Mouse (Mus musculus) forebrain, embryonic 10.5 days (tissue): ENCODE data around the gene Dnajc22. TPM values are rescaled to one million over a fixed set of nuclear protein-coding genes. Genes with fewer than 3 reads are reported as not detected.

Experiments used
- DNase-seq: peaks from one replicate; pipeline ENCODE4 v3.0.0-alpha.2; 2017; ENCODE audit warnings: low spot score; ENCODE audit errors: extremely low spot score
- H3K27ac ChIP-seq: fragments of 300-500 bp; sonication (generic); 2 replicates; pipeline ENCODE4 v1.5.1; 2016; ENCODE audit warnings: mild to moderate bottlenecking
- H3K27me3 ChIP-seq: fragments of 300-500 bp; sonication (generic); 2 replicates; pipeline ENCODE4 v1.6.1; 2016; ENCODE audit warnings: mild to moderate bottlenecking; ENCODE audit not compliant: poor library complexity, severe bottlenecking
- H3K36me3 ChIP-seq: fragments of 300-500 bp; sonication (generic); replicated peaks from 2 replicates; pipeline ENCODE4 v1.6.1; 2016; ENCODE audit warnings: mild to moderate bottlenecking, moderate library complexity
- H3K4me1 ChIP-seq: fragments of 300-500 bp; sonication (generic); 2 replicates; pipeline ENCODE4 v1.6.1; 2016
- H3K4me3 ChIP-seq: fragments of 300-500 bp; sonication (generic); 2 replicates; pipeline ENCODE4 v1.5.1; 2016; ENCODE audit warnings: mild to moderate bottlenecking, moderate library complexity
- H3K9me3 ChIP-seq: fragments of 300-500 bp; sonication (generic); 2 replicates; pipeline ENCODE4 v1.6.1; 2016; ENCODE audit warnings: mild to moderate bottlenecking, moderate library complexity
- whole genome bisulfite sequencing: fragments of 180-500 bp; shearing (Covaris S2); methylation state at CpG from one replicate; pipeline ENCODE4 v1.1.7; 2016; 5-methylcytosine and 5-hydroxymethylcytosine counted together
- microRNA-seq: library from miRNA; unstranded; fragments of <30 nt; microRNA quantifications from one replicate; pipeline ENCODE4, GENCODE M21; 2017
- polyA plus RNA-seq: library from polyadenylated mRNA; unstranded; fragments of >200 nt; fragmentation: Nextera tagmentation; extraction: Ambion mirVana; gene quantifications from 2 replicates; pipeline ENCODE4 v1.2.1, GENCODE M21; 2016

Gene Dnajc22
- polyA plus RNA-seq, 1 experiment from 2014 or later, result 1.2 TPM

DNA sequence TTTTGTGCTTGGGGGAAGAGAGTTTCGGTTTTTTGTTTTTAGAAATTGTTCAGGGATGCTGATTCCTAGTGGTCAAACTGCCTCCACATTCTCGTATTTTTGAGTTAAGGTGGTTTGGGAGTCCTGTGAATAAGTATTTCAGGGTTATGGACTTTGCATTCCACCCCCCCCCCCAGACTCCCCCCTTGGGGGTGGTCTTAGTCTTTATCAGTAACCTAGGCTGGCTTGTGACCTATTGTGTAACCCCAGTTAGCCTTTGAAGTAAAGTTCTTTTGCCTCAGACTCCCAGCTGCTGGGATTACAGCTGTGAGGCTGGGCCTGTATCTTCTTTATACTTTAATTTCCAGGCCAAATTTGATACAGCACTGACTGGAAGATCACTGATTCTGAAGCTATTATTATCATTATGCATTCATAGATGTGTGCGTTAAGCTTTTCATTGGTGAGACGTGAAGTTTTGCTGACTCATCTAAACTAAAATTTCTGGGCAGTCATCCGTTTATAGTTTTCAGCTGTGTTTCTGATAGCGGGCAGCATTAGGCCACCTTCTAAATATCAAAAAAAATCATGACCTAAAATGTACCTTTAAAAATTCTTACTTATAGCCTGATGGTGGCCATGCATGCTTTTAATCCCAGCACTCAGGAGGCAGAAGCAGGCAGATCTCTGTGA, 35.0 kb downstream of the Dnajc22 start:
- Histone ChIP-seq H3K9me3 (no peaks in the 10 kb centered on the region), H3K27me3 (peaks cover 8% of the 10 kb centered on the region; the same call in 1 of the 2 replicates), H3K4me1 (peaks cover 47% of the 10 kb centered on the region), H3K27ac (peak overlapping the region; percentile 98), H3K4me3 (peak overlapping the region; percentile 86), H3K36me3 (peaks cover 33% of the 10 kb centered on the region)
- DNase-seq, result no peak
- WGBS, result 71% methylated on average over 6 of the region's 6 CpGs

GRCm38 (mm10) chr15:99129441-99129840, 36.5 kb downstream of the Dnajc22 start:
- peaks cover 47% of the 10 kb centered on the region for H3K4me1 ChIP-seq
- 41% methylated on average over 11 of the region's 11 CpGs for WGBS
- peak overlapping the region; percentile 77 for H3K27ac ChIP-seq
- H3K27me3 ChIP-seq, result peaks cover 8% of the 10 kb centered on the region; the same call in 1 of the 2 replicates
- no peak for DNase-seq
- no peaks in the 10 kb centered on the region for H3K9me3 ChIP-seq
- peaks cover 47% of the 10 kb centered on the region for H3K36me3 ChIP-seq
- H3K4me3 ChIP-seq, result peak overlapping the region; percentile 8; the same call in 1 of the 2 replicates

DNA sequence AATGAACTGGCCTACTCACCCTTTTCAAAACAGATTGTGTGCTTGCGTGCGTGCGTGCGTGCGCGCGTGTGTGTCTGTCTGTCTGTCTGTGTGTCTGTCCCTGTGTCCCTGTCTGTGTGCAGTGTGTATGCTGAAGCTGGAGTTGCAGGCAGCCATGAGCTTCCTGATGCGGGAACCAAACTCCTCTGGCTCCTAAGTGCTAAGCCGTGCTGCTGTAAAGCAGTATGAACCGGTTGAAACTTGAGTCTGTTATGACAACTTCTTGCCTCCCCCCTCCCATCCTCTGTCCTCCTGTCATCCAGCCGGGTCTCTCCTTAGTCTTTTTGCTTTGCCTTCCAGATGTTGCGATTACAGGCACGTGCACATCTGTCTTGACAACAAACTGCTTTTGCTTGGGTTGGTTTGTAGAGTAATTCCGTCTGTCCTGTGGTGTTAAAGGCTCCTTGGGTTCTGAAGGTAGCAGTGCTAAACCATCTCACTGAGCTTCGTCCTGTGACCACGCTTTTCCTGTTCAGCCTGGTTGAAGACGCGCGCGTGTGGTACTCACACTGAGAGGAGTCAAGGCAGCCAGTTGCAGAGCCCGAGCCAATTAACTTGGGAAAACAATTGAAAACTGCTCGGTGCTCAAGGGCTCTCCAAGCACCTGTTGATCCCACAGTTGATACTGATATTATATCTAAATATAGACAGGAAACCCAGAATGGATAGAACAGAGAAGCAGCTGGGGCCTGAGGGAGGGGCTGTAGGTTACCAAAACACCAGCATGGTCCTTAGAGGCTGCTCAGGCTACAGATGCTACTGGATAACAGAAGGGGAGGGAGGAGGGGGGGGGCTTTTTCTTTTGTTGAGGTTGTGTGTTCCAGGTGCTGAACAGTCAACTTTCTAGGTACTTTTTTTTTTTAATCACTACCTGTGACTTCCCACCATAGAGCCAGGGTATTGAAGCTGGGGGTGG, 37.3 kb downstream of the Dnajc22 start:
- Histone ChIP-seq H3K9me3 (no peaks in the 10 kb centered on the region), H3K4me3 (peak overlapping the region; percentile 8; the same call in 1 of the 2 replicates), H3K4me1 (peaks cover 47% of the 10 kb centered on the region), H3K27ac (peak overlapping the region; percentile 77), H3K27me3 (peaks cover 1% of the 10 kb centered on the region; the same call in 1 of the 2 replicates), H3K36me3 (peaks cover 51% of the 10 kb centered on the region)
- WGBS, result 69% methylated on average over 22 of the region's 22 CpGs
- DNase-seq, result no peak

- Histone ChIP-seq H3K27ac (no peak overlapping the region), H3K9me3 (peaks cover 5% of the 10 kb centered on the region; the same call in 1 of the 2 replicates), H3K36me3 (peaks cover 64% of the 10 kb centered on the region), H3K4me1 (no peaks in the 10 kb centered on the region), H3K27me3 (no peaks in the 10 kb centered on the region), H3K4me3 (no peak overlapping the region)
- no peak for DNase-seq
- WGBS, result 86% methylated on average over 5 of the region's 5 CpGs
Measured at GRCm38 (mm10) chr15:99138389-99138788, 45.4 kb downstream of the Dnajc22 start.

DNA sequence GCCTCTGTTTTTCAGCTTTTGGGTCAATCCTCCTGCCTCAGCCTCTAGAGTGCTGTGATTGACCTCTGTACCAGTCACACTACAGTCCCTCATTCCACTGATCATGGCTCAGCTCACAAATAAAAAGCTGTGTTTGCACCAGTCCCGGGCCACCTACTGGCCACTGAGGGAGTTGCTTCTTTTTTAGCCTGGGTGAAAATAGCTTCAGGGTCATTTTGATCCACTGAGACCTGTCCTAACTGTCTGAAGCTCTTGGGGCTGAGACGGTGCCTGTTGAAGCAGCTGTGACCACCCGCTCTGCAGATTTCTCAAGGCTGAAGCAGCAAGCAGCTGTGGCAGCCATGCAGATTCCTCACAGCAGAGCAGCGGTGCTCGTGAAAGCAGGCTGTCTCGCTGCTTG, 46.7 kb downstream of the Dnajc22 start:
- H3K4me1 ChIP-seq, result no peaks in the 10 kb centered on the region
- 69% methylated on average over 6 of the region's 6 CpGs for WGBS
- no peaks in the 10 kb centered on the region for H3K27me3 ChIP-seq
- H3K9me3 ChIP-seq, result peaks cover 5% of the 10 kb centered on the region; the same call in 1 of the 2 replicates
- no peak overlapping the region for H3K27ac ChIP-seq
- H3K36me3 ChIP-seq, result peaks cover 57% of the 10 kb centered on the region
- peak; percentile 42 for DNase-seq
- H3K4me3 ChIP-seq, result no peak overlapping the region

DNA sequence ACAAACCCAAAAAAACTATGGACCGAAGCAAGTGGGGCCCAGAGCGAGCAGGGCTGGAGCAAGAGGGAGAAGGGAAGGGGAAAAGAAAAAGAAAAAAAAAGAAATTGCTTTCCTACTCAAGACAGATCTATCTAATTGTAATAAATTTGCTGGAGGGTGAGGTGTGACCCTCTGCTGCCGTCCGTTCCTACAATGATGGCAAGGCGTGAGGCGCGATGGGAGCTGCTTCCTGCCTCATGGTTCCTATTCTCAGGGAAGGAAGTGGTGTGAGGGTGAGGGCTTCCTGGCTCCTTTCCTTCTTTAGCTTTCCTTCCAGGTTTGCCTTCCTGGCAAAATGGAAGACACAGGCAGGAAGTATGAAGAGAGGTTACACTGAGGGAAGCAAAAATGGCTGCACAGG, 57.5 kb downstream of the Dnajc22 start:
- no peaks in the 10 kb centered on the region for H3K9me3 ChIP-seq
- H3K4me3 ChIP-seq, result no peak overlapping the region
- no peak overlapping the region for H3K27ac ChIP-seq
- 95% methylated on average over 7 of the region's 7 CpGs for WGBS
- H3K27me3 ChIP-seq, result no peaks in the 10 kb centered on the region
- no peaks in the 10 kb centered on the region for H3K4me1 ChIP-seq
- peaks cover 94% of the 10 kb centered on the region for H3K36me3 ChIP-seq
- no peak for DNase-seq

DNA sequence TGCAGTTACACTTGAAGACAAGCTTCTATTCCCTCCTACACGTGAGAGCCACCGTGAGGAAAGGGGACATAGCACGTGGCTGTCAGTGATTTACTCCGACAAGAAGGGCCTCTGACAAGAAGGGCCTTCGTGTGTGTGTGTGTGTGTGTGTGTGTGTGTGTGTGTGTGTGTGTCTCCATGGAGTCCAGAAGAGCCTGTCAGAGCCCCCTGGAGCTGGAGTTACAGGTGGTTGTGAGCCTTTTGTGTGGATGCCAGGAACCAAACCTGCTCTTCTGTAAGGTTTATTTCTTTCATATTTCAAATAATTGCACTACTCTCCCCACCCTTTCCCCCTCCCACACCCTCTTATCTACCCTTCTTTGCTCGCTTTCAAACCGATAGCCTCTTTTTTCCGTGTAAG, 58.4 kb downstream of the Dnajc22 start:
- Histone ChIP-seq H3K27ac (no peak overlapping the region), H3K4me1 (no peaks in the 10 kb centered on the region), H3K27me3 (no peaks in the 10 kb centered on the region), H3K36me3 (peaks cover 87% of the 10 kb centered on the region), H3K4me3 (no peak overlapping the region), H3K9me3 (no peaks in the 10 kb centered on the region)
- WGBS, result 88% methylated on average over 8 of the region's 8 CpGs
- DNase-seq, result no peak

DNA sequence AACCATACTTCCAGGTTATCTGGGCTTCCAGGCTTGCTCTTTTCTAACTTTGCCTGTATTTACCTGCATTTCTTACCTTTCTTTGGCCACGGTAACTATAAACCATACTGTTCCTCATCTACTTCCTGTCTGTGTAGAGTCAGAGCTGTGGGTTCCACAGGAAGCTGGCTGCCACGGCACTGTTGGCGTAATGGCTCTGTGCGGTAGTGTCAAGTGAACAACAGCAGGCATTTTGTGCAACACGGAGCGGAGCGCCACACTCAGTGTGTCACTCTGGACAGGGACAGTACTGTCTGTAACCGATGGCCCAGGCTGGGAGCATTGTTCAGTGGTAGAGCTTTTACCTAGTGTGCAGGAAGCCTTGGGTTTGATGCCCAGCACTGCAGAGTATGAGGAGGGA, 60.5 kb downstream of the Dnajc22 start:
- Histone ChIP-seq H3K4me3 (no peak overlapping the region), H3K36me3 (peaks cover 68% of the 10 kb centered on the region), H3K27me3 (no peaks in the 10 kb centered on the region), H3K4me1 (no peaks in the 10 kb centered on the region), H3K27ac (no peak overlapping the region), H3K9me3 (no peaks in the 10 kb centered on the region)
- DNase-seq, result no peak
- 97% methylated on average over 8 of the region's 8 CpGs for WGBS

Small RNA genes lying within 50 kb of the gene (microRNA-seq; reads per million reads assigned to microRNA genes)
- 0.90 reads per million for gene Mir6960

Other genes starting within 250 kb of the Dnajc22 start
- gene Kmt2d, start 222.0 kb upstream of the Dnajc22 start, polyA plus RNA-seq, result 10.8 and 11.8 TPM in 2 replicates
- gene Rhebl1, start 198.6 kb upstream of the Dnajc22 start, polyA plus RNA-seq, result 22.2 and 25.9 TPM in 2 replicates
- 0.24 and 0.48 TPM in 2 replicates for gene Dhh, start 194.6 kb upstream of the Dnajc22 start, polyA plus RNA-seq
- gene Lmbr1l, start 174.9 kb upstream of the Dnajc22 start, polyA plus RNA-seq, result 23.9 and 25.3 TPM in 2 replicates
- 2,760 and 2,766 TPM in 2 replicates for gene Tuba1b, start 158.6 kb upstream of the Dnajc22 start, polyA plus RNA-seq
- not detected in 2 replicates for gene Gm49450, start 139.6 kb upstream of the Dnajc22 start, polyA plus RNA-seq
- gene Tuba1a, start 139.5 kb upstream of the Dnajc22 start, polyA plus RNA-seq, result 2,769 and 3,107 TPM in 2 replicates
- 160 and 171 TPM in 2 replicates for gene Tuba1c, start 63.3 kb upstream of the Dnajc22 start, polyA plus RNA-seq
- gene Prph, start 38.0 kb upstream of the Dnajc22 start, polyA plus RNA-seq, result 0.20 and 0.33 TPM in 2 replicates
- gene Troap, start 18.6 kb upstream of the Dnajc22 start, polyA plus RNA-seq, result 51.1 and 53.1 TPM in 2 replicates
- gene C1ql4, start 5.4 kb upstream of the Dnajc22 start, polyA plus RNA-seq, result 0.12 TPM in 1 of 2 replicates, not detected in the other
- 53.5 and 56.5 TPM in 2 replicates for gene Spats2, start 32.7 kb downstream of the Dnajc22 start, polyA plus RNA-seq
- gene Kcnh3, start 131.7 kb downstream of the Dnajc22 start, polyA plus RNA-seq, result 0.17 TPM in 1 of 2 replicates, not detected in the other
- 192 and 203 TPM in 2 replicates for gene Mcrs1, start 158.8 kb downstream of the Dnajc22 start, polyA plus RNA-seq
- 60.7 and 62.2 TPM in 2 replicates for gene Prpf40b, start 201.9 kb downstream of the Dnajc22 start, polyA plus RNA-seq
- gene Fam186b, start 202.7 kb downstream of the Dnajc22 start, polyA plus RNA-seq, result 0.11 and 0.17 TPM in 2 replicates